Mouse (Mus musculus) cerebellum, adult 9-11 months (tissue): Measurements from ENCODE around the gene Rnf123.

Experiments used
- DNase-seq: peaks from one replicate; pipeline ENCODE4 v3.0.0; 2022

The Rnf123 gene

GRCm38 (mm10) chr9:108082988-108083431, at the start of gene Rnf123:
Rnf123 (minus strand) TSS chr9:108083346.
- DNase-seq: no peak

GRCm38 (mm10) chr9:108132373-108132772, 49.2 kb upstream of the Rnf123 start:
- no peak for DNase-seq

GRCm38 (mm10) chr9:108131502-108131901, 48.4 kb upstream of the Rnf123 start:
- DNase-seq: no peak

GRCm38 (mm10) chr9:108129042-108129948, 46.1 kb upstream of the Rnf123 start:
- peak; percentile 76 for DNase-seq

- DNase-seq: no peak
Observed at GRCm38 (mm10) chr9:108128248-108128647, 45.1 kb upstream of the Rnf123 start.

GRCm38 (mm10) chr9:108126436-108127180, 43.5 kb upstream of the Rnf123 start:
- no peak for DNase-seq

- DNase-seq: no peak
Observed at GRCm38 (mm10) chr9:108125731-108126130, 42.6 kb upstream of the Rnf123 start.

- no peak for DNase-seq
Observed at GRCm38 (mm10) chr9:108123916-108124315, 40.8 kb upstream of the Rnf123 start.

- DNase-seq: no peak
Observed at GRCm38 (mm10) chr9:108121170-108121969, 38.2 kb upstream of the Rnf123 start.

- no peak for DNase-seq
Observed at GRCm38 (mm10) chr9:108120671-108121070, 37.5 kb upstream of the Rnf123 start.

GRCm38 (mm10) chr9:108119891-108120411, 36.8 kb upstream of the Rnf123 start:
- DNase-seq: peak; percentile 73

GRCm38 (mm10) chr9:108117143-108117542, 34.0 kb upstream of the Rnf123 start:
- DNase-seq: no peak

GRCm38 (mm10) chr9:108115290-108116077, 32.3 kb upstream of the Rnf123 start:
- no peak for DNase-seq

GRCm38 (mm10) chr9:108112719-108113340, 29.7 kb upstream of the Rnf123 start:
- peak; percentile 88 for DNase-seq

GRCm38 (mm10) chr9:108111593-108112121, 28.5 kb upstream of the Rnf123 start:
- peak; percentile 67 for DNase-seq

GRCm38 (mm10) chr9:108111101-108111592, 28.0 kb upstream of the Rnf123 start:
- DNase-seq: peak; percentile 61

GRCm38 (mm10) chr9:108110160-108110559, 27.0 kb upstream of the Rnf123 start:
- DNase-seq: no peak

- peak; percentile 55 for DNase-seq
Observed at GRCm38 (mm10) chr9:108107867-108108266, 24.7 kb upstream of the Rnf123 start.

GRCm38 (mm10) chr9:108106090-108106489, 22.9 kb upstream of the Rnf123 start:
- DNase-seq: peak; percentile 59

- DNase-seq: no peak
Observed at GRCm38 (mm10) chr9:108105549-108105863, 22.4 kb upstream of the Rnf123 start.
